Mouse (Mus musculus) testis, adult 2 months (tissue): ENCODE measurements around the gene Zfp688. TPM values are rescaled to one million over a fixed set of nuclear protein-coding genes. Genes with fewer than 3 reads are reported as not detected.

Source experiments
- H3K27ac ChIP-seq: fragments of 200-500 bp; 2 replicates; pipeline ENCODE4 v1.5.1; 2012; ENCODE audit warnings: low read depth, low read length; ENCODE audit not compliant: control insufficient read depth, insufficient read depth
- H3K27me3 ChIP-seq: fragments of 200-500 bp; 2 replicates; pipeline ENCODE4 v1.6.1; 2012; ENCODE audit warnings: mild to moderate bottlenecking, low read length, moderate library complexity; ENCODE audit not compliant: control insufficient read depth, insufficient read depth
- H3K36me3 ChIP-seq: fragments of 200-500 bp; 2 replicates; pipeline ENCODE4 v1.6.1; 2012; ENCODE audit warnings: mild to moderate bottlenecking, low read length; ENCODE audit not compliant: control insufficient read depth, insufficient read depth
- H3K4me1 ChIP-seq: fragments of 200-500 bp; 2 replicates; pipeline ENCODE4 v1.6.1; 2012; ENCODE audit warnings: low read length; ENCODE audit not compliant: control insufficient read depth, insufficient read depth
- H3K4me3 ChIP-seq: fragments of 200-500 bp; 2 replicates; pipeline ENCODE4 v1.5.1; 2012; ENCODE audit warnings: low read depth, mild to moderate bottlenecking, low read length, moderate library complexity, mixed read lengths; ENCODE audit not compliant: control insufficient read depth
- CTCF ChIP-seq: fragments of 200-500 bp; IDR thresholded peaks from 2 replicates; pipeline ENCODE4 v1.5.1; 2012; ENCODE audit warnings: low read depth, mild to moderate bottlenecking, inconsistent platforms, low read length, moderate library complexity; ENCODE audit not compliant: control insufficient read depth, insufficient read depth, insufficient replicate concordance
- POLR2A ChIP-seq: fragments of 200-500 bp; IDR thresholded peaks from 2 replicates; pipeline ENCODE4 v1.6.1; 2012; ENCODE audit warnings: low read depth, mild to moderate bottlenecking, inconsistent platforms, low read length, moderate library complexity; ENCODE audit not compliant: control insufficient read depth
- polyA plus RNA-seq: library from polyadenylated mRNA; depleted of rRNA; stranded (reverse); fragments of >200 nt; gene quantifications from 2 replicates; pipeline ENCODE4 v1.2.3, GENCODE M21; 2012

Gene Zfp688
- polyA plus RNA-seq, 1 experiment: 18.6 TPM

GRCm38 (mm10) chr7:127454905-127455304 is 33.0 kb upstream of the Zfp688 start:
- no peak for TF ChIP-seq CTCF
- no peak for TF ChIP-seq POLR2A

GRCm38 (mm10) chr7:127453056-127453455 is 31.2 kb upstream of the Zfp688 start:
- TF ChIP-seq CTCF (no peak), POLR2A (no peak)
- H3K27me3 ChIP-seq: no peaks in the 10 kb centered on the region
- peak overlapping the region; percentile 60 for H3K4me3 ChIP-seq
- no peaks in the 10 kb centered on the region; the same call in 1 of the 2 replicates for H3K36me3 ChIP-seq
- H3K4me1 ChIP-seq: peaks cover 4% of the 10 kb centered on the region; the same call in 1 of the 2 replicates
- no peak overlapping the region for H3K27ac ChIP-seq

More at GRCm38 (mm10) chr7:127454905-127455304, 33.0 kb upstream of the Zfp688 start:
- H3K27me3 ChIP-seq: no peaks in the 10 kb centered on the region
- H3K4me3 ChIP-seq: peak overlapping the region; percentile 60
- H3K27ac ChIP-seq: peak overlapping the region; percentile 44
- H3K4me1 ChIP-seq: peaks cover 1% of the 10 kb centered on the region; the same call in 1 of the 2 replicates
- H3K36me3 ChIP-seq: no peaks in the 10 kb centered on the region; the same call in 1 of the 2 replicates

- H3K4me1 ChIP-seq: peaks cover 4% of the 10 kb centered on the region; the same call in 1 of the 2 replicates
These were observed 28.1 kb upstream of the Zfp688 start for GRCm38 (mm10) chr7:127449966-127450365.

DNA sequence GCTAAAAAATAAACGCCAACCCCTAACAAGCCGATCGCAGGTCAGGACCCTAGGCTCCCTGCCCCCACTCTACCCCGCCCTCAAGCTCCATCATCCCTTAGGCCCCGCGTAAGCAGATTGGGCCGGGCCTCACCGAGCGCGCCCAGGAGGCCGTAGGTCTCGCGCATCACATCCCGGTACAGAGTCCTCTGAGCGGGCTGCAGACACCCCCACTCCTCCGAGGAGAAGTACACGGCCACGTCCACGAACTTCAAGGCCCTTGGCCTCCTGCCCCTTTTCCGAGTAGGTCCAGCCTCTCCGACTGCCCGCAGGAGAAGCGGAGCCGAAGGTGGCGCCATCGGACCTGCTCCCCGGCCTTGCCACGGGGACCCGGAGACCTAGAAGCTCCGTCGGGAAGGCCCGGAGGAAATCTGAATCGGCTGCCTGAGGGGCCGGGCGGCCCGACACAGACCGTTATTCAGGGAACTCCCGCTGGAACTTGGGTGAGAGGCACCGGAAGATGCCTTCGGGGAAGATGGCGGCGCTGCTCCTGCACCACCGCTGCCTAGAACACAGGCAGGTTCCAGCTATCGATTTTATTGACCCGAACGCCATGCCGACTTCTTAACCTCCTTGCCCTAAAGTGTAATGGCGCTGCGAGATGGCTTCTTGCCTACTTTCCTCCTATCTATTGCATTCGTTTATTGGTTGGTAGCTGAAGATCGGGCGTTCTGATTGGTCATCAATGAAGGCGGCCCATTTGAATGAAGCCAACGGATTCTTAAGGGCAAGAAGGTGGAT is 26.8 kb upstream of the Zfp688 start, which contains the start of gene Zfp689:
Gene Zfp689, minus strand, starts transcription at position 638 of the 780 bp plus-strand sequence.
- H3K4me3 ChIP-seq: peak within 1 kb of the TSS; percentile 96
- TF ChIP-seq CTCF (no peak), POLR2A (no peak; the same call in none of the 2 replicates)
- peak within 1 kb of the TSS; percentile 98 for H3K27ac ChIP-seq
- H3K36me3 ChIP-seq: no peaks in the 10 kb centered on the region
- no peaks in the 10 kb centered on the region for H3K27me3 ChIP-seq
- H3K4me1 ChIP-seq: peaks cover 4% of the 10 kb centered on the region

More at GRCm38 (mm10) chr7:127449966-127450365, 28.1 kb upstream of the Zfp688 start:
- Histone ChIP-seq H3K27ac (0 out of 2 replicates have a peak overlapping the region, but pooled peaks have one; percentile 12), H3K27me3 (no peaks in the 10 kb centered on the region), H3K4me3 (peak overlapping the region; percentile 96), H3K36me3 (no peaks in the 10 kb centered on the region)
- no peak for TF ChIP-seq POLR2A

- Histone ChIP-seq H3K4me3 (peak overlapping the region; percentile 19; the same call in 1 of the 2 replicates), H3K27me3 (no peaks in the 10 kb centered on the region), H3K27ac (no peak overlapping the region), H3K4me1 (no peaks in the 10 kb centered on the region; the same call in 1 of the 2 replicates), H3K36me3 (no peaks in the 10 kb centered on the region; the same call in 1 of the 2 replicates)
- no peak for TF ChIP-seq POLR2A
- TF ChIP-seq CTCF: no peak
These were observed 22.1 kb upstream of the Zfp688 start for GRCm38 (mm10) chr7:127443976-127444375.

GRCm38 (mm10) chr7:127437724-127438123 is 15.9 kb upstream of the Zfp688 start:
- Histone ChIP-seq H3K27me3 (no peaks in the 10 kb centered on the region), H3K4me3 (no peak overlapping the region), H3K36me3 (no peaks in the 10 kb centered on the region; the same call in 1 of the 2 replicates), H3K4me1 (no peaks in the 10 kb centered on the region), H3K27ac (no peak overlapping the region)
- TF ChIP-seq POLR2A (no peak), CTCF (peak; percentile 72; the same call in 1 of the 2 replicates)

DNA sequence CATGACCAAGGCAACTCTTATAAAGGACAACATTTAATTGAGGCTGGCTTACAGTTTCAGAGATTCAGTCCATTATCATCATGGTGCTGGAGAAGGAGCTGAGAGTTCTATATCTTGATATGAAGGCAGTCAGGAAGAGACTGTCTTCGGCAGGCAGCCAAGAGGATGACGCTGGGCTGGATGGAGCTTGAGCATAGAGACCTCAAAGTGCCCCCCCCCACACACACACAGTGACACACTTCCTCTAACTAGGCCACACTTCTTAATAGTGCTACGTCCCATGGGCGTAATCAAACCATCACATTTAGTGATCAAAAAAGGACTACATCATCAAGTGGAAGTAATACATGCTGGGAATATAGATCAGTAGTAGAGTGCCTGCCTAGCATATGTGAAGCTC is 13.3 kb upstream of the Zfp688 start:
- Histone ChIP-seq H3K4me1 (no peaks in the 10 kb centered on the region), H3K27ac (no peak overlapping the region), H3K36me3 (no peaks in the 10 kb centered on the region), H3K27me3 (no peaks in the 10 kb centered on the region), H3K4me3 (no peak overlapping the region)
- TF ChIP-seq POLR2A (no peak), CTCF (no peak)
